Mouse (Mus musculus): ENCODE data around the gene Dusp22. TPM values are rescaled to one million over a fixed set of nuclear protein-coding genes. Genes with fewer than 3 reads are reported as not detected.

The Dusp22 gene
- polyA plus RNA-seq, 1 experiment from 2014 or later = 18.9 TPM

DNA sequence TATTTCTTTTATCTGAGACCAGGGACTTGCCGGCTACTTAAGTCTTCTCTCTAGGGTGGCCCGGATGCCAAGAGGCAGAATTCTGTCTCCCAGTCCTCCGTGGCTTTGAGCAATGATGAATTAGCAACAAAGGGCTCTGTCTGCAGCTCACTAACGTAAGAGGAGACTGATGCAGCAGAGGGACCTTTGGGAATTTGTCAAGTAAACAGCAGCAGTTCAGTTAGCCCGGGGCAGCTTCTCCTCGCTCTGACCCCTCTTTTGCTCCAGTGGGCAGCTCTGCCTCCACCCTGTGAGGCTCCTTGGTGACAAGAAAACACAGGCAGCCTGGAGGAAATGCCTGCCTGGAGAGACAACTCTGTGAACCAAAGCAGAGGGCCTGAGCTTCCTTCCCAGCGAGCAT, 62.8 kb downstream of the Dusp22 start:
- Histone ChIP-seq H3K4me1 (replicated peaks) (peaks cover 6% of the 10 kb centered on the region), H3K27me3 (replicated peaks) (no peaks in the 10 kb centered on the region), H3K27ac (ENCODE audit: poor library complexity, severe bottlenecking) (no peak overlapping the region), H3K36me3 (no peaks in the 10 kb centered on the region), H3K9ac (no peak overlapping the region), H3K4me2 (peak overlapping the region; percentile 11; the same call in 1 of the 2 replicates), H3K4me3 (no peak overlapping the region), H3K9me3 (replicated peaks) (no peaks in the 10 kb centered on the region)
- ATAC-seq (ENCODE audit: insufficient number of reproducible peaks, low FRiP score) = no peak
- WGBS = 13% methylated on average over 7 of the region's 7 CpGs

DNA sequence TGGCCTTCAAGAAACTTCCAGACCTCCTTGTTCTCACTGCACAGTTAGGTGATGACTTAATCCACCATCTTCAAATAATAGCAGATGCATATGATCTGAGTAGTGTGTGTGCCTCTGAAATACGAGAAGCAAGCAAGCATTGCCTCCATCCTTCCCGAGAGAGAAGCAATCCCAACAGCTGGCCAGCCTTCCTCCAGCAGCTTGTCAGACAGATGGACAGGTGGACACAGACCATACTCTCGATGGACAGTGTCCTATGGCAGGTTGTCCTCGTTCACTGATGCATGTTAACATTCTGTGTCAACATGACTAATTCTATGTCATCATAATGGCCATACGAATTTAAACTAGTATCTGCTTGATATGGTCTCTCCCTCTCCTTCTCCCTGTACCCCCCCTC, 63.5 kb downstream of the Dusp22 start:
- no peak overlapping the region for H3K9ac ChIP-seq
- H3K27ac ChIP-seq (ENCODE audit: poor library complexity, severe bottlenecking) = no peak overlapping the region
- no peak for ATAC-seq (ENCODE audit: insufficient number of reproducible peaks, low FRiP score)
- H3K27me3 ChIP-seq (replicated peaks) = no peaks in the 10 kb centered on the region
- no peaks in the 10 kb centered on the region for H3K9me3 ChIP-seq (replicated peaks)
- no peak overlapping the region for H3K4me2 ChIP-seq
- H3K36me3 ChIP-seq = no peaks in the 10 kb centered on the region
- peaks cover 6% of the 10 kb centered on the region for H3K4me1 ChIP-seq (replicated peaks)
- WGBS = 50% methylated on average over 5 of the region's 5 CpGs
- no peak overlapping the region for H3K4me3 ChIP-seq

DNA sequence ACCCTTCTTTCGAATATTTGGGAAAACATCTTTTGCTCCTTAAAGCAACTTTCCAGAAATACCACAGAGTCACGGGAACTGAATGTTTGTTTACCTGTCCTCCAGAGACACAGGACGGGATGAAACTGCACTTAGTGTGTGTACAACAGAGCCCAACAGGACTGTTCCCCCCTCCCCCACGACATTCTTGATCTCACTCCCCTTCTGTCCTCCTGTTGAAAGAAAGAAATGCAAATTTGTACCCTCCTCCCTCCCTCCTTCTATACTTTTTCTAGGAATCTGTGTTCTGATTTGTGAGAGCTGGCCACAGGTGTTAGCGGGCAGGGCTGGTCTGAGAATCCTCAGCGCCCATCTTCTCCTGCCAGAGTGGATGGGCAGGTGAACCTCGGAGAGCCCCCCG, 64.1 kb downstream of the Dusp22 start:
- Histone ChIP-seq H3K36me3 (no peaks in the 10 kb centered on the region), H3K27me3 (replicated peaks) (no peaks in the 10 kb centered on the region), H3K9me3 (replicated peaks) (no peaks in the 10 kb centered on the region), H3K27ac (ENCODE audit: poor library complexity, severe bottlenecking) (no peak overlapping the region), H3K4me1 (replicated peaks) (peaks cover 9% of the 10 kb centered on the region), H3K9ac (no peak overlapping the region), H3K4me3 (no peak overlapping the region), H3K4me2 (no peak overlapping the region)
- ATAC-seq (ENCODE audit: insufficient number of reproducible peaks, low FRiP score) = no peak
- WGBS = 55% methylated on average over 8 of the region's 8 CpGs

DNA sequence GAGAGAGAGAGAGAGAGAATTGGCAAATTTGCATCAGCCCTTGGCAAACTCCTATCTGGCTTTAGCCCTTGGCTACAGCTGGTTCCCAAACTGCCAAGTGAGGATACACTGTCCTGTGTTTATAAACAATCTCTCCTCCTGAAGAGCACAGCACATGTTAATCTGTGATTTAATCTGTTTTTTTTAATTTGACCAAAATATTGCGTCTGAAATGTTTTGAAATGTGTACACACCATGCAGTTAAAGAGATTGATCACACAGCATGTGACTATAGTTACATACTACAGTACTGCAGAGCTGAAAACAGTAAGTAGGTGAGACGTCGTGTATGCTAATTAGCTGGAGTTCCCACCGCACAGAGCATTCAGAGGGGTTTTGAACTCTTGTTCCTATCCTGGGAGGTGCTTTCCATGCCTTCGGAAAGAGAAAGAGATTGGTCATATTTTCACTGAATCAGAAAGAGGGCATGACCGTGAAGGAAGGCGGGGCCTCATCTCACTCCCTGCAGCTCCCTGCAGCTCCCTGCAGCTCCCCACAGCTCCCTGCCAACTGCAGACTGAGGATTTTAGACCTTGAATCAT, 65.0 kb downstream of the Dusp22 start:
- 24% methylated on average over 7 of the region's 7 CpGs for WGBS
- H3K27me3 ChIP-seq (replicated peaks) = no peaks in the 10 kb centered on the region
- no peaks in the 10 kb centered on the region for H3K9me3 ChIP-seq (replicated peaks)
- ATAC-seq (ENCODE audit: insufficient number of reproducible peaks, low FRiP score) = no peak
- no peak overlapping the region for H3K27ac ChIP-seq (ENCODE audit: poor library complexity, severe bottlenecking)
- H3K4me2 ChIP-seq = peak overlapping the region; percentile 24
- peaks cover 15% of the 10 kb centered on the region for H3K4me1 ChIP-seq (replicated peaks)
- no peaks in the 10 kb centered on the region for H3K36me3 ChIP-seq
- no peak overlapping the region for H3K4me3 ChIP-seq
- H3K9ac ChIP-seq = no peak overlapping the region

DNA sequence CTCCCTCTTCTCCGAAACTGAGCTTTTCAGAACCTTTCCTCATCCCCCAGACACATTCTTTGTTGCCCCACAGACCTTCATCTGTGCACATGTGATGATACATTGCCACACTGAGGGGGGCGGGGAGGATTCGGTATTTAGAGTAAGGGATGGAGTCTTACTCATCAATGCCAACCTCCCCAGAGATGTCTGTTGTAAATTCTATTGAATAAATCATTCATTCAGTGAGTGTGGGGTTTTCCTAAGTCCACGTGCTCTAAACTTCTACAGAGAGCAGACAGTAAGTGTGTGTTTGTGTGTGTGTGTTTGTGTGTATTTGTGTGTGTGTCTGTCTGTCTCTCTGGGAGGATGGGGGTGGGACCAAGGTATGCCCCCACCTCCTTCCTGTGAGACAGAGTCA, 67.1 kb downstream of the Dusp22 start:
- Histone ChIP-seq H3K4me2 (no peak overlapping the region), H3K9ac (no peak overlapping the region), H3K36me3 (no peaks in the 10 kb centered on the region), H3K27ac (ENCODE audit: poor library complexity, severe bottlenecking) (no peak overlapping the region), H3K9me3 (replicated peaks) (no peaks in the 10 kb centered on the region), H3K27me3 (replicated peaks) (no peaks in the 10 kb centered on the region), H3K4me3 (no peak overlapping the region), H3K4me1 (replicated peaks) (peaks cover 15% of the 10 kb centered on the region)
- no peak for ATAC-seq (ENCODE audit: insufficient number of reproducible peaks, low FRiP score)
- 80% methylated on average over 4 of the region's 4 CpGs for WGBS

DNA sequence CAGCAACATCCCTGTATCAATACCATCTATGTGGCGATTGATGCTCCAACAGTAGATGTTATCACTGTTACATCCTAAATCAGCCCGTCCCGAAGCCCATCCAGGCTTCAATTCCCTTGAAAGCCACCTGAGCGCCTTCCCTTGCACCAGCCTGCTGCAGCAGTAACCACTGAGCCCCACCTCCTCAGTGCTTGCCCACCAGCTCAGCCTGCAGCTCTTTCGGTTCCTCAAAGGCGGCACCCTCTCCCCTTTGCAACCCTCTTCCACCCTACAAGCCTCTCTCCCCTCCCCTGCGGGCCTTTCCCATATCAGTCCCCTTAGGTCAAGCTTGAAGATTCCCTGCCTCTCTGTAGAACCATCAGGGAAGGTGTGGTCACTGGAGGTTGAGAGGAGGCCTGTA, 68.4 kb downstream of the Dusp22 start:
- Histone ChIP-seq H3K9ac (no peak overlapping the region), H3K4me1 (replicated peaks) (peaks cover 8% of the 10 kb centered on the region), H3K4me3 (no peak overlapping the region), H3K36me3 (no peaks in the 10 kb centered on the region), H3K9me3 (replicated peaks) (no peaks in the 10 kb centered on the region), H3K4me2 (no peak overlapping the region), H3K27ac (ENCODE audit: poor library complexity, severe bottlenecking) (no peak overlapping the region), H3K27me3 (replicated peaks) (no peaks in the 10 kb centered on the region)
- no peak for ATAC-seq (ENCODE audit: insufficient number of reproducible peaks, low FRiP score)
- WGBS = 76% methylated on average over 7 of the region's 7 CpGs

DNA sequence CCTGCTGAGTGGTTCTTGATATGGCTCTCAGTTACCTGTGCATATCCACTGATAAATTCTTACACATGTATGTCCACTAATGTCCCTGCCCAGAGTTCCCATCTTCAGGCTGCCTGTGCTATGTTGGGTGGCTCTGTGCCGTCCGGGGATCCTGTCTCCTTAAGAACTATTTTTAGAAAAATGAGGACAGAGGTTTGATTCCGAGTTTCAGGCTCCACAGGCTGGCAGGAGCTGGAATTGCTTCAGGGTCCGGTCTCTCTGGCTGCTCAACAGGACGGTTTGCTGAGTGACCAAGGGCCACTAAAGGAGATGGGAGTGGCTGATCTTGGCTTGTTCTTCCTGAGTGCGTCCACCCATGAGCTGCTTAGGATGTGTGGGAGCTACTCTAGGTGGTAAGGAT, 69.4 kb downstream of the Dusp22 start:
- peak overlapping the region; percentile 29; the same call in 1 of the 2 replicates for H3K4me2 ChIP-seq
- H3K4me3 ChIP-seq = no peak overlapping the region
- no peak overlapping the region for H3K27ac ChIP-seq (ENCODE audit: poor library complexity, severe bottlenecking)
- no peaks in the 10 kb centered on the region for H3K9me3 ChIP-seq (replicated peaks)
- WGBS = 17% methylated on average over 6 of the region's 6 CpGs
- no peak for ATAC-seq (ENCODE audit: insufficient number of reproducible peaks, low FRiP score)
- no peak overlapping the region for H3K9ac ChIP-seq
- H3K27me3 ChIP-seq (replicated peaks) = no peaks in the 10 kb centered on the region
- H3K36me3 ChIP-seq = no peaks in the 10 kb centered on the region
- H3K4me1 ChIP-seq (replicated peaks) = peaks cover 8% of the 10 kb centered on the region

DNA sequence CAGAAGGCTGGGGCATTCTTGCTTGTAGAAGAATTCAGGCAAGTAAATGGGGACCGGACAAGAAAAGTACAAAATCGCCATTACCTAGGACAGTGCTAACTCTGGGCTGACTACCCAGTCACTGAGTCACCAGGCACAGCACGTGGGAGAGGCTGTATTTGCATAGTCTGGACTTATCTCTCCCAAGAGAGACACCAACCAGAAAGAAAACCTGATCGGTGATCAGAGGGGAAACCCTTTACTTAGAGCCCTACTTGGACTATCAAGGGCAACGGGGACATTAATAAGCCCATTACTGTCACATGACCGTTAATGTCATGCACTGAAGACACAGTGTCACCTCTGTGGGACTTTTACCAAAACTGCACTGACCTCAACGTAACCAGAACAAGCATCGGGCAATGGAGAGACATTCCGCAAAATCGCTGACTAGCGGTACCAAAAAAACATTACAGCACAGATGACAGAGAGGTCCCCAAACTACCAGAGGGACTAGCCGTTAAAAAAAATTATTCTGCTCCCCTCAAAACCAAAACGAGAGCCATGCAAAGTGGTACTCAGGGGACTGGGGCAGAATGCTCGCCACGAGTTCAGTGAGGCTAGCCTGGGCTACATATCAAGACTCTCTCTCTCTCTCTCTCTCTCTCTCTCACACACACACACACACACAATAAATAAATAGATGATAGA, 70.5 kb downstream of the Dusp22 start:
- no peak overlapping the region for H3K9ac ChIP-seq
- no peaks in the 10 kb centered on the region for H3K27me3 ChIP-seq (replicated peaks)
- no peak for ATAC-seq (ENCODE audit: insufficient number of reproducible peaks, low FRiP score)
- H3K4me3 ChIP-seq = no peak overlapping the region
- H3K4me1 ChIP-seq (replicated peaks) = peaks cover 8% of the 10 kb centered on the region
- WGBS = 77% methylated on average over 15 of the region's 15 CpGs
- no peak overlapping the region for H3K27ac ChIP-seq (ENCODE audit: poor library complexity, severe bottlenecking)
- no peaks in the 10 kb centered on the region for H3K9me3 ChIP-seq (replicated peaks)
- H3K4me2 ChIP-seq = no peak overlapping the region
- H3K36me3 ChIP-seq = no peaks in the 10 kb centered on the region

DNA sequence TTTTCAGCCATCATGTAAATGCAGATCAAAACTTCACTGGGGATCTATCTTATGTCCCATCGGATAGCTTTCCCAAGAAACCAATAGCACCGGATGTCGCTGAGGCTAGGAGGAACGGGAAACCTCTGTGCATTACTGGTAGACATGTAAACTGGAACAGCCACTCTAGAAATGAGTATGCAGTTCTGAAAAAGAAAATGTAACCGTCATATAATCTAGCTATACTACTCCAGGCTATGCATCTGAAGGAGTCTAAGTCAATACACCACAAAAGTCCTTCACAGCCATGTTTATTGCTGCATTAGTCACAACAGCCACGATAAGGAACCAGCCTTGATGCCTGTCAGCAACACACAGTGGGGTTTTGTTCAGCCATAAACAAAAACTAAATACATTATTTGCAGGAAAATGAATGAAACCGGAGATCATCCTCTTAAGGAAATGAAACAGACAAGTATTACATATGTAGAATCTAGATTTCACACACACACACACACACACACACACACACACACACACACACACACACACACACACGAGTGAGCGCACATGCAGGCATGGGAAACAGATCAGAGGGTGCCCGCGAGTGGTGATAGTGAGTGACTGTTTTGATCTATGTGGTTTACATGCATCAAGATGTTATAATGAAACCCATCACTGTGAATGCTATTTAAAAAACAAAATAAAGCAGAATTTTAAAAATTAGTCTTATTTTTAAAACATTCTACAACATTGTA, 73.1 kb downstream of the Dusp22 start:
- Histone ChIP-seq H3K4me2 (no peak overlapping the region), H3K9me3 (replicated peaks) (no peaks in the 10 kb centered on the region), H3K9ac (no peak overlapping the region), H3K27me3 (replicated peaks) (no peaks in the 10 kb centered on the region), H3K36me3 (no peaks in the 10 kb centered on the region), H3K4me3 (no peak overlapping the region), H3K27ac (ENCODE audit: poor library complexity, severe bottlenecking) (no peak overlapping the region), H3K4me1 (replicated peaks) (peaks cover 8% of the 10 kb centered on the region)
- ATAC-seq (ENCODE audit: insufficient number of reproducible peaks, low FRiP score) = no peak
- WGBS = 82% methylated on average over 11 of the region's 11 CpGs

DNA sequence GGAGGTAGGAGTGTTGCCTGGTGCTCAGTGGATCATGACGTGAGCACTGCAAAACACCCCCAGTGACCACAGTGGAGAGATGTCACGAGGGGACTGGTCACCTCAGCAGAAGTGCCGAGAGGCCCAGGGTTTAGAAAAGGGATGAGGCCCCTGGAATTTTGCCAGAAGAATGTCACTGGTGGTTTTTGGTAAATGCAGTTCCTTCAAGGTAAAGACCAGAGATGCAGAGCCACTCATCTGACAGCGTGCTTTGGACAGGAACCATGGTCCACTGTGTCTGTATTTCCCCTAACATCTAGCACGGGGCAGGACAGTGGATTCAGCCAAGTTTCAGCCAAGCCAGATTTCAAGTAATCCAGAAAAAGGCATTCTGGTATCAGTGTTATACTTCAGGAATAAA, 76.9 kb downstream of the Dusp22 start:
- H3K4me3 ChIP-seq = no peak overlapping the region
- no peaks in the 10 kb centered on the region for H3K9me3 ChIP-seq (replicated peaks)
- 77% methylated on average over 5 of the region's 5 CpGs for whole genome bisulfite sequencing
- no peaks in the 10 kb centered on the region for H3K4me1 ChIP-seq (replicated peaks)
- H3K36me3 ChIP-seq = no peaks in the 10 kb centered on the region
- H3K27me3 ChIP-seq (replicated peaks) = no peaks in the 10 kb centered on the region
- no peak for ATAC-seq (ENCODE audit: insufficient number of reproducible peaks, low FRiP score)
- H3K9ac ChIP-seq = no peak overlapping the region
- H3K27ac ChIP-seq (ENCODE audit: poor library complexity, severe bottlenecking) = no peak overlapping the region
- H3K4me2 ChIP-seq = no peak overlapping the region

DNA sequence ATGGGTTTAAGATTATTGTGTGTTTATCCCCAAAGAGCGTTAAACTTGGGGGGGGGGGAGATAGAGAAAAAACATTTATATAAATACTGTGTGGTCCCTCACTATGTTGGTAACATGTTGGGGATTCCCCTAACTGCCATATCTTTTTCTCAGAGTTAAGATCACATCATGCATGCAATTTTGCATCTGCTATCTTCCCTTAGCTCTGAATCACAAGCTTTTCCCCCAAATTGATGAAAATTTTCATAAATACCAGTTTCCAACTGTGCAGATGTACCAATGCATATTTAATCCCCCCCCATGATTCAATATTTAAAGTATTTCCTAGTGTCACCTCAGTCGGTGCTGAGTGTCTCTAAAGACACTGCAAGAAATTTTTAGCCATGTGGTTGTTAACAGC, 77.5 kb downstream of the Dusp22 start:
- 83% methylated on average over 2 of the region's 2 CpGs for WGBS
- Histone ChIP-seq H3K27ac (ENCODE audit: poor library complexity, severe bottlenecking) (no peak overlapping the region), H3K36me3 (no peaks in the 10 kb centered on the region), H3K9me3 (replicated peaks) (no peaks in the 10 kb centered on the region), H3K4me2 (no peak overlapping the region), H3K9ac (no peak overlapping the region), H3K27me3 (replicated peaks) (peaks cover 2% of the 10 kb centered on the region; the same call in 1 of the 2 replicates), H3K4me1 (replicated peaks) (no peaks in the 10 kb centered on the region), H3K4me3 (no peak overlapping the region)
- ATAC-seq (ENCODE audit: insufficient number of reproducible peaks, low FRiP score) = no peak
